Mouse (Mus musculus) testis, adult 2 months (tissue): ENCODE results near the gene Ebp.

Experiments
- CTCF ChIP-seq: fragments of 200-500 bp; IDR thresholded peaks from 2 replicates; pipeline ENCODE4 v1.5.1; 2012; ENCODE audit warnings: low read depth, mild to moderate bottlenecking, inconsistent platforms, low read length, moderate library complexity; ENCODE audit not compliant: control insufficient read depth, insufficient read depth, insufficient replicate concordance
- POLR2A ChIP-seq: fragments of 200-500 bp; IDR thresholded peaks from 2 replicates; pipeline ENCODE4 v1.6.1; 2012; ENCODE audit warnings: low read depth, mild to moderate bottlenecking, inconsistent platforms, low read length, moderate library complexity; ENCODE audit not compliant: control insufficient read depth

DNA sequence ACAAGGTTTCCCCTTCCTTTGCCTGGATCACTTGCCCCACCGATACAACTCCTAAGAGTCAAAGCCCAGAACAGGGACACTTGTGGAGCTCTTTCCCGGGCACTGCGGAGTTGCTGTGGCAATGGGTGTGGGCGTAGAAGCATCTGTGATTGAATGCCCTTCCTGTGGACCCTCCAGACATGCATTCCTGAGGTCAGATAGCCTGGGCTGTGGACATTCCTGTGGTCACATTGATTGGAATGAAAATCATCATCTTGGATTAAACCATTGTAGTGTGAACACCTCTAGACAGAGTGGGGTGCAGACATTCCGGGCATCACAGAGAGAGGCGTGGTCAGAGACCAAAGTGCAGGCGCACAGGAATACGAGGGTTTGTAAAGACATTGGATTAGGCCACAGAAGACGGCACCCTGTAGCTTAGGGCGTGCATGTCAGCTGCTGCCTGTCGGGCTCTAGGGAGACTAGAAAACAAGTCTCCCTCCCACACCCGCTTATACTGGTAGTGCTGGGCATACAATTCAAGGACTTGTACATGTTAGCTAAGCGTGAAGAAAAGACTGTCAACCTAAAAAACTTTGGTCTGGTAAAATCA is 45.6 kb upstream of the Ebp start:
- TF ChIP-seq POLR2A, result no peak
- no peak for TF ChIP-seq CTCF
